Mouse (Mus musculus) liver, adult 2 months (tissue): ENCODE measurements around the gene 5530401A14Rik. TPM values are rescaled to one million over a fixed set of nuclear protein-coding genes. Genes with fewer than 3 reads are reported as not detected.

Experiments used
- DNase-seq: peaks from one replicate; pipeline ENCODE4 v3.0.0-alpha.2; 2011; ENCODE audit warnings: low read depth, low spot score; ENCODE audit errors: extremely low read depth
- H3K27ac ChIP-seq: fragments of 200-500 bp; replicated peaks from 2 replicates; pipeline ENCODE4 v1.5.1; 2012; ENCODE audit warnings: low read depth, mild to moderate bottlenecking, control low read depth, inconsistent platforms, low read length; ENCODE audit not compliant: insufficient read depth
- H3K27me3 ChIP-seq: fragments of 200-500 bp; 2 replicates; pipeline ENCODE4 v1.6.1; 2012; ENCODE audit warnings: mild to moderate bottlenecking, moderate library complexity, low read length, inconsistent platforms; ENCODE audit not compliant: control insufficient read depth, insufficient read depth
- H3K36me3 ChIP-seq: fragments of 200-500 bp; 2 replicates; pipeline ENCODE4 v1.6.1; 2012; ENCODE audit warnings: low read length, inconsistent platforms; ENCODE audit not compliant: control insufficient read depth, insufficient read depth
- H3K4me1 ChIP-seq: fragments of 200-500 bp; 2 replicates; pipeline ENCODE4 v1.6.1; 2011; ENCODE audit warnings: low read length; ENCODE audit not compliant: control insufficient read depth, insufficient read depth
- H3K4me3 ChIP-seq: fragments of 200-500 bp; 2 replicates; pipeline ENCODE4 v1.5.1; 2011; ENCODE audit warnings: low read depth, mild to moderate bottlenecking, control low read depth, low read length, moderate library complexity; ENCODE audit not compliant: insufficient read depth
- H3K79me2 ChIP-seq: fragments of 200-500 bp; 2 replicates; pipeline ENCODE4 v1.6.1; 2012; ENCODE audit warnings: inconsistent platforms, mild to moderate bottlenecking, low read length, moderate library complexity; ENCODE audit not compliant: control insufficient read depth, insufficient read depth
- H3K9ac ChIP-seq: fragments of 200-500 bp; 2 replicates; pipeline ENCODE4 v1.6.1; 2012; ENCODE audit warnings: low read depth, mild to moderate bottlenecking, control low read depth, inconsistent platforms, low read length
- CTCF ChIP-seq: fragments of 200-500 bp; IDR thresholded peaks from 2 replicates; pipeline ENCODE4 v1.5.1; 2011; ENCODE audit warnings: low read depth, low read length, control low read depth
- POLR2A ChIP-seq: fragments of 200-500 bp; IDR thresholded peaks from 2 replicates; pipeline ENCODE4 v1.6.1; 2011; ENCODE audit warnings: low read length, control low read depth; ENCODE audit not compliant: insufficient read depth; ENCODE audit errors: extremely low read depth
- WGBS: fragments of 180-500 bp; shearing (Covaris S2); methylation state at CpG from one replicate; pipeline ENCODE4 v1.1.7; 2018; 5-methylcytosine and 5-hydroxymethylcytosine counted together
- polyA plus RNA-seq: library from polyadenylated mRNA; depleted of rRNA; stranded (reverse); fragments of >200 nt; gene quantifications from 2 replicates; pipeline ENCODE4 v1.2.3, GENCODE M21; 2012
- total RNA-seq: library from RNA; depleted of rRNA; stranded (reverse); fragments of >200 nt; gene quantifications from 2 replicates; pipeline ENCODE4 v1.2.3, GENCODE M21; 2014

5530401A14Rik gene
- total and polyA plus RNA-seq, 2 experiments, result not detected

DNA sequence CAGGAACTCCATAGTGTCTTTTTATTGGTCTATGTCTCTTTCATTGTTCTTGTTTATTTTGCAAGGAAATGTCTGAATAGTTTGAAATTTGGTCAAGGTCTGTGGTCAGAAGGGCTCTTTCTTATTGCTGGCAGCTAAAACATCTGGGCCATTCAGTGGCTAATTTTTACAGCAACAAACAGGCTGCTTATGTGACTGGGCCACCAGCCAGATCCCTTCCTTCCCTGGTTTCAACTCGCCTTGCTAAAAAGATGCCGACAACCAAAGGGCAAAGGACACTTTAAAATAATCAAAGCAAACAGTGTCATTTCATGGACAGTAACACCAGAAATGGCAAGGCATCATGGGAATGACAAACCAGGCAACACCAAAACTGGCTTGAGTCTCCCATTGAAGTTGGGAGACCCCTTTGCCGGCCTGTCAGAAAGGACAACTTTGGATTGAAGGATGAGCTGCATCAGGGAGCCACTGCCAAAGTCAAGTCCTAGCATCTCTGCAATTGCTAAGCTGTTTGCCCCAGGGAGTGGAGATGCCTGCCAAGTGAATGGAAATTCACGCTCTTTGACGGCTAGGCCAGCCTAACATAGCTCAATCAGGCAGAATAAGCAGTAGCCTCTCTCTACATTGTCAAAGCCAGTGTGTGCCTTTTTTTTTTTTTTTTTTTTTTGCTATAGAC, 15.3 kb upstream of the 5530401A14Rik start:
- Histone ChIP-seq H3K27me3 (0 out of 2 replicates have a peak, but pooled peaks cover 2% of the 10 kb centered on the region), H3K27ac (no peak overlapping the region), H3K4me3 (no peak overlapping the region), H3K36me3 (no peaks in the 10 kb centered on the region), H3K9ac (no peak overlapping the region), H3K4me1 (no peaks in the 10 kb centered on the region), H3K79me2 (no peaks in the 10 kb centered on the region)
- TF ChIP-seq CTCF (no peak), POLR2A (no peak)
- DNase-seq, result peak; percentile 47
- WGBS, result 56% methylated on average over 5 of the region's 5 CpGs

GRCm38 (mm10) chr11:81845686-81846036, 14.8 kb upstream of the 5530401A14Rik start:
- TF ChIP-seq POLR2A (no peak), CTCF (no peak)
- no peak overlapping the region for H3K9ac ChIP-seq
- no peaks in the 10 kb centered on the region for H3K36me3 ChIP-seq
- WGBS, result 67% methylated on average over 3 of the region's 3 CpGs
- DNase-seq, result no peak
- no peaks in the 10 kb centered on the region for H3K79me2 ChIP-seq
- H3K27me3 ChIP-seq, result 0 out of 2 replicates have a peak, but pooled peaks cover 2% of the 10 kb centered on the region
- H3K4me3 ChIP-seq, result no peak overlapping the region
- H3K27ac ChIP-seq, result no peak overlapping the region
- H3K4me1 ChIP-seq, result no peaks in the 10 kb centered on the region

DNA sequence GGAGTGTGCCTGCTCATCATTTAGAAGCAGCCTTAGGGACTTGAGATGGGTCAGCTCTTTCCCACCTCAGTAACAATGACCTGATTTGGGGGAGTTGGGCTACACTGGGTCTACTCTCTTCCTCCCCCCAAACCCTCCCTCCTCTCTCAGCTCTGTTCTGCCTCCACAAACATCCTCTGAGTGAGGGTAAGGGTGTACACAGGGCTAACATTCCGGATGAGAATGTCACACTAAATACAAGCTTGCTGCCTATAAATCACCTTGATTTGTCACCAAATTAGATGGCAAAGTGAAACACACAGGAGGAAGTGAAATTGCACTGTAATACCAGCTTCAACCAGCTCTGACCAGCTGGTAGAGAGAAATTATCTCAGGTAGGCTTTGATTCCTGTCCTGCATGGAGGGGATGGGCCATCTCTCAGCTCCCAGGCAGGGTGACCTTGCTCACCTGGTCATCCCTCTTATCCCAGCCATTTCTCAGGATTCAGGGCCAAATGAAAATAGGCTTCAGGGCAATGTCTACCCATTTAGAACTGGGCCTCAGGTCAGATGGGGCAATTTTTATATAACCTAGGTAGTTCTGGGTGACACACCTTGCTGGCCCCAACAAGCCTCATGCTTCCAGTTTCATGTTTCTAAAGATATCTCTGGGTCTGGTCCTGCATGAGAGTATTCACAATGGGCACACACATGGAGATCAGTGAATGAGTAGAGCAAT, 12.5 kb upstream of the 5530401A14Rik start:
- WGBS, result 60% methylated on average over 1 of the region's 1 CpGs
- Histone ChIP-seq H3K27ac (no peak overlapping the region), H3K36me3 (no peaks in the 10 kb centered on the region), H3K9ac (no peak overlapping the region), H3K4me1 (no peaks in the 10 kb centered on the region), H3K27me3 (no peaks in the 10 kb centered on the region), H3K4me3 (no peak overlapping the region), H3K79me2 (no peaks in the 10 kb centered on the region)
- DNase-seq, result no peak
- no peak for TF ChIP-seq CTCF
- TF ChIP-seq POLR2A, result no peak

DNA sequence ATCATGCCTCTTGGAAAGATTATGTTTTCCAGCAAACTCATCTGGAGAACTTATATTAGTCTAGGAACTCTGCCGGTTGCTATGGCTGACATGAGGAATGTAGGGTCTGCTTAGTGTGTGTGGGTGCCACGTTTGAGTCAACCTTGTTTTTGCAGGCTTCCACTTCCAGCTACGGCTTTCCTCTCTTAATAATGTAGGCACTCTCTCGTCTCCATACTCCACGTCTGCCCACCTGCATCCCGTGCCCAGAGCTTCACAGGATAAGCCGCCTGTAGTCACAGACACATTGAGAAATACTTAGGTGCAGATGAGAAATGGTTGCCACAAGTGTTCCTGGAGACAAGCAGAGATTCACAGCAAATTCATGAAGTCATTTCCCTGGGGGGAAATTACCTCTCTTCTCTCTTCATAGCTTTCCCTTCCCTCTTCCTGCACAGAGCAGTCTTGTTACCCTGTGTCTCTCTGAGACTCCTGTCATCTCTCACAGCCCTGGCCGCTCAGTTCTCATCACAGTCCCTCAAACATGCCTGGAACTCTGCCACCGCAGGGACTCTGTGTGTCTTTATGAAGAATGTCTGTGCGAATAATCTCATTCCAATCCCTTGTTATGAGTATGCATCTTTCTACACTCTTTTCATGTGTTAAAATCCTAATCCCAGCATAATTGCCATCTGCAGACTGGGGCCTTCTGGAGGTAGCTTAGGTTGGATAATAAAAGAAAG, 5.3 kb downstream of the 5530401A14Rik start:
- H3K27ac ChIP-seq, result no peak overlapping the region
- H3K4me3 ChIP-seq, result no peak overlapping the region
- 75% methylated on average over 10 of the region's 10 CpGs for whole genome bisulfite sequencing
- no peak overlapping the region for H3K9ac ChIP-seq
- no peak for DNase-seq
- no peaks in the 10 kb centered on the region for H3K27me3 ChIP-seq
- H3K4me1 ChIP-seq, result no peaks in the 10 kb centered on the region
- H3K36me3 ChIP-seq, result no peaks in the 10 kb centered on the region
- TF ChIP-seq POLR2A (no peak), CTCF (no peak)
- H3K79me2 ChIP-seq, result no peaks in the 10 kb centered on the region

- Histone ChIP-seq H3K27me3 (no peaks in the 10 kb centered on the region), H3K27ac (no peak overlapping the region), H3K36me3 (no peaks in the 10 kb centered on the region), H3K79me2 (no peaks in the 10 kb centered on the region), H3K4me3 (no peak overlapping the region), H3K4me1 (no peaks in the 10 kb centered on the region), H3K9ac (no peak overlapping the region)
- TF ChIP-seq POLR2A (no peak), CTCF (no peak)
- WGBS, result 33% methylated on average over 9 of the region's 9 CpGs
- no peak for DNase-seq
Observed at GRCm38 (mm10) chr11:81871506-81872213, 11.2 kb downstream of the 5530401A14Rik start.
